Mouse (Mus musculus) layer of hippocampus, postnatal 36 days (tissue): ENCODE results near the gene Gxylt2. TPM values are rescaled to one million over a fixed set of nuclear protein-coding genes. Genes with fewer than 3 reads are reported as not detected.

Source experiments
- DNase-seq, 2 experiments: peaks; one replicate each; pipeline ENCODE4 v3.0.0; 2022
- total RNA-seq, 2 experiments: library from RNA; stranded (reverse); gene quantifications; 2 replicates each; pipeline ENCODE4 v1.2.3; 2021

Gxylt2 gene
- total RNA-seq, 2 experiments from 2014 or later, result 1.7 to 2.1 TPM

- DNase-seq, result no peak
Observed at GRCm38 (mm10) chr6:100716152-100716551, 11.6 kb downstream of the Gxylt2 start.

DNA sequence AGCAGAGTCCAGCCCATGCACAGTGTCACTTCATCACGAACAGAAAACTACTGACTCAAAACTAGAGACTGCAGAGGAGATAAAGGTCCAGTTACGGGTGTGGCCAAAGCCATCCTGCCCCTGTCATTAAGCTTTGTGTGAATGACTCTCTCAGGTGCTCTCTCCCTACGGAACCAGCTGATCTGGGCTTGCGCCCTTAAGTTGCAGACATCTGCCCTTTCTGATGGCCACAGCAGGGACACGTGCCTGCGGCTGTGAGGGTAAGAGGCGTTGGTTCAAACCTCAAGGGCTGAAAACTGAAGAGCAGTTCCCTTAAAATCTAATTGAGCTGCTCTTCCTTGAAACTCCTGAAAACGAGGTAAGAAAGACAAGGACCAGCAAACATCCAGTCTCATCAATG, 12.3 kb downstream of the Gxylt2 start:
- no peak for DNase-seq

GRCm38 (mm10) chr6:100720098-100720501, 15.6 kb downstream of the Gxylt2 start:
- no peak for DNase-seq

- DNase-seq, result no peak
Observed at GRCm38 (mm10) chr6:100720882-100721721, 16.6 kb downstream of the Gxylt2 start.

- DNase-seq, result peak; percentile 45 to 60
Observed at GRCm38 (mm10) chr6:100731996-100732375, 27.5 kb downstream of the Gxylt2 start.

DNA sequence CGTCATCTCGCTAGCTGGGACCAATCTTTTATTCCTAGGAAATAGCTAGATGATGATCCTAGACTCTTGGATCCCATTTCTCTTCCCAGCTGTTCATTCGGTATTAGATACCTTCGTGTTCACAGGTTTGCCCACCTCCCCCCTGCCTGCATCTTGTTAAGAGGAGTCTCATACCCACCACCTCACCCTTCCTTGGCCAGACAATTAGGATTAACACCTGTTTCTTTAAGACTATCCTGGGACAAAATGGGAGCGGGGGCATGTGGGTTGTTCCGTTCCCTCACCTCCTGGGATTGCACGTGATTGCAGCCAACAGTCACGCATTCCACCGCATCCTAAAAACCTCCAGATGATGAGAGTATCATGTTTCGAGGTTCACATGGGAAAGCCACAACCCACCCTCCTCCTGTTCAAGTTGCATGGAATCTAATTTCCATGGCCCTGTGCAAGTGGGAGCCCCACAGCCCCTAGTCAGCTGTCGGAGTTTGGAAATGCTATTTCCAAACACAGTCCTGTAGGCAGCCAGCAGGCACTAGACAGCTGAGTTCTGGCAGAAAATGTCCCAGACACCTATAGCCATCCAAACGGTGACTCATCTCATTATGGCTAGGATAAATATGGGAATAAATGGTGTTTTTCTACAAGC, 28.0 kb downstream of the Gxylt2 start:
- DNase-seq, result peak; percentile 72 to 79

DNA sequence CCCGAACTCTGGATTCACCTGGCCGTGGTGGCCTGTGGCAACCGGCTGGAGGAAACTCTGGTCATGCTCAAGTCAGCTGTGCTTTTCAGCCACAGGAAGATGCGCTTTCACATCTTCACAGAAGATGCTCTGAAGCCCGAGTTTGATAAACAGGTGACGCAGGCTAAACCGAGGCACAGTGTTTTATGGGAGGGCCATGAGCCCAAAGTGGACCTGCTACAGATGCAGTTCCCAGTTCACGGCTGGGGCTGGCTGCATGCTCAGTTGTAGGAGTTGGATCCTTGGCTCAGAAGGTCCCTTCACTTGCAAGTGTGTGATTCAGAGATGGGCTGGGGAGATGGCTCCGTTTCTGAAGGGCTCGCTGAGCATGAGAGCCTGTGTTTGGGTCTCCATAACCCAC, 28.7 kb downstream of the Gxylt2 start:
- DNase-seq, result no peak

- DNase-seq, result no peak
Observed at GRCm38 (mm10) chr6:100734321-100734720, 29.8 kb downstream of the Gxylt2 start.

GRCm38 (mm10) chr6:100758431-100759208, 54.1 kb downstream of the Gxylt2 start:
- no peak for DNase-seq

GRCm38 (mm10) chr6:100767756-100768155, 63.2 kb downstream of the Gxylt2 start:
- DNase-seq, result no peak

- DNase-seq, result no peak
Observed at GRCm38 (mm10) chr6:100775923-100776505, 71.5 kb downstream of the Gxylt2 start.

- no peak for DNase-seq
Observed at GRCm38 (mm10) chr6:100778595-100778994, 74.1 kb downstream of the Gxylt2 start.

DNA sequence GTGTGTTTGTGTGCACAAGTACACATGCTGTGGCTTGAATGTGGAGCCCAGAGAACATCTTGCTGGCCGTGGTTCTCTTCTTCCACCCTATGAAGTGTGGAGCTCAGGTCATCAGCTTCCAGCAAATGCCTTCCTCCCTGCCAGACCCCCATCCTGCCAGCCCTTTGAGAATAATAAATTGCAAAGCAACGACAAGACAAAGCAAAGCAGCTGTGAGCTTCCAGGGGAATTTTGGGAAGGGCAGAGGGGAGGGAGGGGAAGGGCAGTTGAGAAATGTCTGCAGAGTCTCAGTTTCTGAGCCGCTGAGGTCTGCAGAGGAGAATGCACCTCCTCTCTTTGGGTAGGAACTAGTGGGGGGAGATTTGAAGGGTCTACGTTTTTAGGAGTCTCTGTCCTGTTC, 75.9 kb downstream of the Gxylt2 start:
- no peak for DNase-seq

DNA sequence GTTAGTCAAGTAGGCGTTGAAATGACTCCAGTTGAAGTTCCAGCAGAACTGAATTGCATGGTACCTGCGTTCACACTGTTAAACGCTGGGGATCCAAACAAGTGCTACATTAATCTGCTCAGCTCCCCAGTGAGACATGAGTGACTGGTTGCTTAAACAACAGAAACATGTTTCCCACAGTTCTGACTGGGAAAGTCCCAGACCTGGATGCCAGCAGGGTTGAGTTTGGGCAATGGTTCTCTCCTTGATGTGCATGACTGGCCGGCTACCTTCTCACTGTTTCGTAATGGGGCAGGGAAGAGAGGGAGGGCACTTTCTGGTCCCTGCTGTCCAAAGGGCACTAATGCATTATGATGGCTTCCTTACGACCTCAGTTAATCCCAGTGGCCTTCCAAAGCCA, 77.1 kb downstream of the Gxylt2 start:
- no peak for DNase-seq

GRCm38 (mm10) chr6:100787726-100788125, 83.2 kb downstream of the Gxylt2 start:
- DNase-seq, result no peak

- no peak for DNase-seq
Observed at GRCm38 (mm10) chr6:100789161-100789560, 84.6 kb downstream of the Gxylt2 start.

DNA sequence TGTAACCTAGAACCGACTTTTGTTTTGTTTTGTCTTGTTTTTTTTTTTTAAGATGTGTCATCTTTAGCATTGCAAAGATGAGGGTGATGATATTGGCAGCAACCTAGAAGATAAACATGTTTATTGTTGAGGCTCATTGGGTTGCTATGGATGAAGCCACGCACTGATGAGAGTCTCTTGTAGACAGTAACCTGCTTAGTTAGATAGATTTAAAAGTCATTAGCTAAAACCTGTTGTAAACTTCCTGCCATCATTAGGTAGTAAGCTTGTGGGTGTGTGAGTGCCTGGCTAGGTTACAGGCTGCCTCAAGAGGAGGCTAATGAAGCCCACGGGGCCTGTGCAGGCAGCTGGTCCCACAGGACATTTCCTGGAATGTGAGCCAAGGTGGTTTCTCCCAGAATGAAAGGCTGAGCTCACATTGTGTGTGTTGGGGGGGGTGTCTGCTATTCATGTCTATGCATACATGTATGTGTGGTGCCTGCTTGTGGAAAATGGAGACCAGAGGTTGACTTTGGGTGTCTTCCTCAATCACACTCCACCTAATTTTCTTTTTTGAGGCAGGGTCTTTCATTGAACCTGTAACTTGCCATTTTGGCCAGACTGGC, 87.6 kb downstream of the Gxylt2 start:
- DNase-seq, result no peak

- DNase-seq, result no peak
Observed at GRCm38 (mm10) chr6:100792973-100793769, 88.6 kb downstream of the Gxylt2 start.

- no peak for DNase-seq
Observed at GRCm38 (mm10) chr6:100795797-100796196, 91.3 kb downstream of the Gxylt2 start.

- DNase-seq, result no peak
Observed at GRCm38 (mm10) chr6:100799290-100799689, 94.8 kb downstream of the Gxylt2 start.

DNA sequence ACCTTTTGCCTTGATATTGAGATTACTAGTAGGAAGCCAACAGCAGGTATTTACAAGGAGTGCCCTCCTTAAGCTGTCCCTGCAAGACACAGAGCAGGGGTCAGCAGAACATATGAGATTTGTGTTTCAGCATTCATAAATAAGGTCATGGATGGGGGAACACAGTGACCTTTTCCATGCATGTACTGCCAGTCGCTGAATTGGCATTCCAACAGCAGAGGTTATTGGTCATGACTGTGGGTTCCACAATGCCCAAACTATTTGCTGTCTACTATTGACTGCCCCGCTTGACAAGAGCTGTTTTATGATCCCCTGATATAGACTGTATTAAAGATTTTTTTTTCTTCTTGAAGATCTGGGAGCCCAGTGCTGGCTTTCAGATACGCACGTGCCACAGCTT, 95.2 kb downstream of the Gxylt2 start:
- no peak for DNase-seq
